Mouse (Mus musculus) large intestine, adult 2 months (tissue): Measurements from ENCODE around the gene Mapkbp1. TPM values are rescaled to one million over a fixed set of nuclear protein-coding genes. Genes with fewer than 3 reads are reported as not detected.

ENCODE experiments used
- polyA plus RNA-seq: library from polyadenylated mRNA; depleted of rRNA; stranded (reverse); fragments of >200 nt; gene quantifications from 2 replicates; pipeline ENCODE4 v1.2.3, GENCODE M21; 2012; rRNA removed

Mapkbp1 gene
- polyA plus RNA-seq, 1 experiment = 9.1 TPM

Other genes starting within 250 kb of the Mapkbp1 start
- 32.1 and 41.0 TPM in 2 replicates for gene Itpka, start 230.4 kb upstream of the Mapkbp1 start, polyA plus RNA-seq
- 2.1 and 3.0 TPM in 2 replicates for gene Ltk, start 212.3 kb upstream of the Mapkbp1 start, polyA plus RNA-seq
- gene Rpap1, start 185.2 kb upstream of the Mapkbp1 start, polyA plus RNA-seq = 12.1 and 15.2 TPM in 2 replicates
- gene Tyro3, start 175.0 kb upstream of the Mapkbp1 start, polyA plus RNA-seq = 3.5 and 3.7 TPM in 2 replicates
- gene Mga, start 75.5 kb upstream of the Mapkbp1 start, polyA plus RNA-seq = 4.3 and 10.9 TPM in 2 replicates
- gene Jmjd7, start 54.8 kb downstream of the Mapkbp1 start, polyA plus RNA-seq = 9.2 and 10.4 TPM in 2 replicates
- 3.1 and 3.8 TPM in 2 replicates for gene Gm28042, start 54.8 kb downstream of the Mapkbp1 start, polyA plus RNA-seq
- gene Pla2g4b, start 60.7 kb downstream of the Mapkbp1 start, polyA plus RNA-seq = 3.2 and 5.4 TPM in 2 replicates
- gene Ehd4, start 181.9 kb downstream of the Mapkbp1 start, polyA plus RNA-seq = 28.2 and 39.6 TPM in 2 replicates